Mouse (Mus musculus) right cerebral cortex, postnatal 36 days (tissue): ENCODE data around the gene Mgat4a.
"Not testable (repeated sequence)": the region's sequence is repeated elsewhere in the genome, so short reads cannot be mapped to it uniquely, and the experiment has no call there.

Experiments
- DNase-seq, 2 experiments: peaks; one replicate each; pipeline ENCODE4 v3.0.0; 2022; ENCODE audit warnings: low spot score in 2 of 2, mixed read lengths in 1 of 2

Gene Mgat4a

GRCm38 (mm10) chr1:37532533-37532840 is 8.3 kb downstream of the Mgat4a start:
- no peak for DNase-seq

GRCm38 (mm10) chr1:37531654-37532532 is 8.9 kb downstream of the Mgat4a start:
- DNase-seq = no peak

GRCm38 (mm10) chr1:37530061-37530460 is 10.8 kb downstream of the Mgat4a start:
- no peak for DNase-seq

- no peak for DNase-seq
These were observed 14.6 kb downstream of the Mgat4a start for GRCm38 (mm10) chr1:37526257-37526656.

GRCm38 (mm10) chr1:37524669-37525068 is 16.1 kb downstream of the Mgat4a start:
- no peak for DNase-seq

- not testable (repeated sequence) for DNase-seq
These were observed 16.7 kb downstream of the Mgat4a start for GRCm38 (mm10) chr1:37524122-37524521.

GRCm38 (mm10) chr1:37523548-37523947 is 17.3 kb downstream of the Mgat4a start:
- DNase-seq = not testable (repeated sequence)

GRCm38 (mm10) chr1:37522101-37522500 is 18.7 kb downstream of the Mgat4a start:
- no peak for DNase-seq

- DNase-seq = no peak
These were observed 22.0 kb downstream of the Mgat4a start for GRCm38 (mm10) chr1:37518791-37519190.

GRCm38 (mm10) chr1:37518124-37518720 is 22.6 kb downstream of the Mgat4a start:
- DNase-seq = no peak

GRCm38 (mm10) chr1:37512961-37513431 is 27.8 kb downstream of the Mgat4a start:
- no peak for DNase-seq

GRCm38 (mm10) chr1:37512109-37512640 is 28.6 kb downstream of the Mgat4a start:
- DNase-seq = no peak

- DNase-seq = no peak
These were observed 30.6 kb downstream of the Mgat4a start for GRCm38 (mm10) chr1:37510193-37510592.

GRCm38 (mm10) chr1:37509437-37509836 is 31.4 kb downstream of the Mgat4a start:
- DNase-seq = no peak

- no peak for DNase-seq
These were observed 35.5 kb downstream of the Mgat4a start for GRCm38 (mm10) chr1:37505348-37505730.

- DNase-seq = no peak
These were observed 36.0 kb downstream of the Mgat4a start for GRCm38 (mm10) chr1:37504716-37505347.

- DNase-seq = no peak
These were observed 37.2 kb downstream of the Mgat4a start for GRCm38 (mm10) chr1:37503656-37504055.

- no peak for DNase-seq
These were observed 38.5 kb downstream of the Mgat4a start for GRCm38 (mm10) chr1:37502354-37502753.

- DNase-seq = no peak
These were observed 40.1 kb downstream of the Mgat4a start for GRCm38 (mm10) chr1:37500723-37501122.

- not testable (repeated sequence) for DNase-seq
These were observed 41.4 kb downstream of the Mgat4a start for GRCm38 (mm10) chr1:37499395-37499794.

GRCm38 (mm10) chr1:37498911-37499310 is 41.9 kb downstream of the Mgat4a start:
- no peak for DNase-seq

GRCm38 (mm10) chr1:37496591-37497280 is 44.1 kb downstream of the Mgat4a start:
- no peak for DNase-seq
